Mouse (Mus musculus) forelimb bud, embryonic 11.5 days (tissue): ENCODE measurements around the gene Stxbp6.

Experiments used
- DNase-seq: peaks from one replicate; pipeline ENCODE4 v3.0.0-alpha.2; 2012; ENCODE audit warnings: low read depth, low spot score

Stxbp6 gene

GRCm38 (mm10) chr12:44919613-44920012 is 154.9 kb downstream of the Stxbp6 start:
- no peak for DNase-seq

GRCm38 (mm10) chr12:44918929-44919328 is 155.6 kb downstream of the Stxbp6 start:
- no peak for DNase-seq

GRCm38 (mm10) chr12:44913854-44914253 is 160.7 kb downstream of the Stxbp6 start:
- no peak for DNase-seq

- DNase-seq: no peak
These were observed 166.3 kb downstream of the Stxbp6 start for GRCm38 (mm10) chr12:44908028-44908702.

- no peak for DNase-seq
These were observed 168.5 kb downstream of the Stxbp6 start for GRCm38 (mm10) chr12:44906001-44906400.

- DNase-seq: no peak
These were observed 171.2 kb downstream of the Stxbp6 start for GRCm38 (mm10) chr12:44903205-44903732.

GRCm38 (mm10) chr12:44899173-44899870 is 175.2 kb downstream of the Stxbp6 start:
- no peak for DNase-seq

- DNase-seq: no peak
These were observed 178.0 kb downstream of the Stxbp6 start for GRCm38 (mm10) chr12:44896460-44896859.

GRCm38 (mm10) chr12:44889677-44890393 is 184.7 kb downstream of the Stxbp6 start:
- no peak for DNase-seq

- DNase-seq: no peak
These were observed 187.7 kb downstream of the Stxbp6 start for GRCm38 (mm10) chr12:44886826-44887225.

- DNase-seq: no peak
These were observed 201.8 kb downstream of the Stxbp6 start for GRCm38 (mm10) chr12:44872697-44873096.

- no peak for DNase-seq
These were observed 209.1 kb downstream of the Stxbp6 start for GRCm38 (mm10) chr12:44865442-44865841.

GRCm38 (mm10) chr12:44859454-44859853 is 215.1 kb downstream of the Stxbp6 start:
- no peak for DNase-seq

- DNase-seq: no peak
These were observed 216.2 kb downstream of the Stxbp6 start for GRCm38 (mm10) chr12:44858110-44858885.

- no peak for DNase-seq
These were observed 222.5 kb downstream of the Stxbp6 start for GRCm38 (mm10) chr12:44852024-44852423.

- DNase-seq: no peak
These were observed 224.0 kb downstream of the Stxbp6 start for GRCm38 (mm10) chr12:44850516-44850915.

GRCm38 (mm10) chr12:44848483-44849221 is 225.9 kb downstream of the Stxbp6 start:
- peak; percentile 43 for DNase-seq

- DNase-seq: no peak
These were observed 233.9 kb downstream of the Stxbp6 start for GRCm38 (mm10) chr12:44840585-44840984.

GRCm38 (mm10) chr12:44839594-44840373 is 234.7 kb downstream of the Stxbp6 start:
- peak; percentile 42 for DNase-seq

- DNase-seq: no peak
These were observed 238.5 kb downstream of the Stxbp6 start for GRCm38 (mm10) chr12:44835879-44836467.
